Mouse (Mus musculus) heart, adult 2 months (tissue): Measurements from ENCODE around the gene Pmpcb.

Experiments
- CTCF ChIP-seq: fragments of 200-600 bp; IDR thresholded peaks from 2 replicates; pipeline ENCODE4 v1.8.1; 2022; ENCODE audit warnings: antibody characterized with exemption, mild to moderate bottlenecking, moderate library complexity
- EP300 ChIP-seq: fragments of 200-500 bp; IDR thresholded peaks from 2 replicates; pipeline ENCODE4 v1.6.1; 2011; ENCODE audit warnings: low read depth, low read length, control low read depth; ENCODE audit not compliant: insufficient read depth
- POLR2A ChIP-seq: fragments of 200-500 bp; IDR thresholded peaks from 2 replicates; pipeline ENCODE4 v1.6.1; 2011; ENCODE audit warnings: mild to moderate bottlenecking, low read depth, low read length, control low read depth; ENCODE audit not compliant: insufficient read depth

DNA sequence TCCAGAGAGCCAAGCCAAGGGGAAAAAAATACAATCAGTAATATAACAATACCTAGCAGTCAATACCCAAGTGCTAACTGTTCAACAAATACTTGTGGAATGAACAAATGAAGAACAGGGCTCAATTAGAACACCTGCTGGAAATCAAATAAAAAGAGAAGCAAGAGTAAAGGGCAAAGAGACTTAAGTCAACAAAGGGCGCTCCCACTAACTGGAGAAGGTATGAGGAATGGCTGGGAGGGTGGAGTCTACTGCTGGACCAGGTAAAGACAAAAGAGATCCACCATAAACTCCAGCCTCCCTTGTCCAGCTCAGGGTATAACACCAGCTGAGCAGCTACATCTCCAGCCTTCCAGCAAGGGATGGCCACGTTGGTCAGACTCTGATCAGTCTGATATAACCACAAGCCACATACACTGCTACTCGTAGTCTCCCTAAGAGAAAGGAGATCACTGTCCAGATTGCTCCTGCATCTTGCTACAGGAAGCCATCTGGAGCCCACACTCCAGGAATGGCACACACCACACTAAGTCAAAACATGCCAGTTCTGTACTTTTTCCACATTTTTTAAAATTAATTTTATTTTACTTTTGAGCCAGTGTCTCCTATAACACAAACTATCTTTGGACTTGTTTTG, 42.0 kb upstream of the Pmpcb start:
- TF ChIP-seq CTCF (no peak), EP300 (no peak), POLR2A (no peak)
